Mouse (Mus musculus) neural tube, postnatal 0 days (tissue): ENCODE measurements around the gene Ankrd52. TPM values are rescaled to one million over a fixed set of nuclear protein-coding genes. Genes with fewer than 3 reads are reported as not detected.

Experiments
- microRNA-seq: library from miRNA; unstranded; fragments of <30 nt; microRNA quantifications from one replicate; pipeline ENCODE4, GENCODE M21; 2016
- polyA plus RNA-seq: library from polyadenylated mRNA; unstranded; fragments of >200 nt; fragmentation: Nextera tagmentation; extraction: Ambion mirVana; gene quantifications from 2 replicates; pipeline ENCODE4 v1.2.1, GENCODE M21; 2015

Gene Ankrd52
- polyA plus RNA-seq = 10.7 and 13.3 TPM in 2 replicates

GRCm38 (mm10) chr10:128376455-128377211 is at the start of gene Ankrd52:
Gene Ankrd52, plus strand, starts transcription at chr10:128377115.

GRCm38 (mm10) chr10:128337306-128338181 is 39.4 kb upstream of the Ankrd52 start, which contains the start of gene Cs:
Gene Cs, plus strand, starts transcription at chr10:128337734.

GRCm38 (mm10) chr10:128368402-128369217 is 8.3 kb upstream of the Ankrd52 start, which contains the start of gene Coq10a:
Gene Coq10a, minus strand, starts transcription at chr10:128368997.

GRCm38 (mm10) chr10:128401056-128401455 is 24.1 kb downstream of the Ankrd52 start, which contains the start of gene Slc39a5:
Gene Slc39a5, minus strand, starts transcription at chr10:128401229.

GRCm38 (mm10) chr10:128411211-128412054 is 34.5 kb downstream of the Ankrd52 start, which contains the start of the genes Nabp2 and Rnf41:
Gene Nabp2, minus strand, starts transcription at chr10:128411492.
Gene Rnf41, plus strand, starts transcription at chr10:128411657.

Small RNA genes within 50 kb of the gene (microRNA-seq; reads per million reads assigned to microRNA genes)
- gene Gm25361 = not detected
- gene Gm26308 = not detected
- gene Mir6914 = 0.87 reads per million
- 1.5 reads per million for gene Mir6915
- not detected for gene Mir8105

Other genes starting within 250 kb of the Ankrd52 start
- gene Rbms2, start 196.8 kb upstream of the Ankrd52 start, polyA plus RNA-seq = 6.5 and 7.0 TPM in 2 replicates
- gene Gls2, start 182.7 kb upstream of the Ankrd52 start, polyA plus RNA-seq = 2.4 and 3.4 TPM in 2 replicates
- 25.4 and 26.1 TPM in 2 replicates for gene Spryd4, start 165.3 kb upstream of the Ankrd52 start, polyA plus RNA-seq
- not detected in 2 replicates for gene Mip, start 151.3 kb upstream of the Ankrd52 start, polyA plus RNA-seq
- gene Timeless, start 145.1 kb upstream of the Ankrd52 start, polyA plus RNA-seq = 11.0 and 13.3 TPM in 2 replicates
- gene Apon, start 123.0 kb upstream of the Ankrd52 start, polyA plus RNA-seq = not detected in 2 replicates
- gene Apof, start 108.4 kb upstream of the Ankrd52 start, polyA plus RNA-seq = 0.52 and 0.73 TPM in 2 replicates
- gene Stat2, start 106.6 kb upstream of the Ankrd52 start, polyA plus RNA-seq = 12.7 and 12.8 TPM in 2 replicates
- 0.13 and 0.40 TPM in 2 replicates for gene Il23a, start 78.4 kb upstream of the Ankrd52 start, polyA plus RNA-seq
- gene Pan2, start 73.8 kb upstream of the Ankrd52 start, polyA plus RNA-seq = 11.9 and 14.3 TPM in 2 replicates
- gene Cnpy2, start 54.7 kb upstream of the Ankrd52 start, polyA plus RNA-seq = 196 and 205 TPM in 2 replicates
- gene Cs, start 39.4 kb upstream of the Ankrd52 start, polyA plus RNA-seq = 251 and 275 TPM in 2 replicates
- gene Coq10a, start 8.1 kb upstream of the Ankrd52 start, polyA plus RNA-seq = 53.4 and 56.3 TPM in 2 replicates
- 0.67 and 1.3 TPM in 2 replicates for gene Slc39a5, start 24.1 kb downstream of the Ankrd52 start, polyA plus RNA-seq
- 145 TPM in 2 replicates for gene Nabp2, start 34.4 kb downstream of the Ankrd52 start, polyA plus RNA-seq
- gene Rnf41, start 34.5 kb downstream of the Ankrd52 start, polyA plus RNA-seq = 65.5 and 72.9 TPM in 2 replicates
- gene Smarcc2, start 82.1 kb downstream of the Ankrd52 start, polyA plus RNA-seq = 93.1 and 115 TPM in 2 replicates
- gene Myl6, start 117.0 kb downstream of the Ankrd52 start, polyA plus RNA-seq = 1,126 and 1,148 TPM in 2 replicates
- 8.3 and 8.4 TPM in 2 replicates for gene Myl6b, start 121.6 kb downstream of the Ankrd52 start, polyA plus RNA-seq
- 16.5 and 17.8 TPM in 2 replicates for gene Esyt1, start 148.8 kb downstream of the Ankrd52 start, polyA plus RNA-seq
- gene Zc3h10, start 170.7 kb downstream of the Ankrd52 start, polyA plus RNA-seq = 13.7 and 14.0 TPM in 2 replicates
- 2,536 and 2,780 TPM in 2 replicates for gene Rpl41, start 172.2 kb downstream of the Ankrd52 start, polyA plus RNA-seq
- 97.4 and 109 TPM in 2 replicates for gene Pa2g4, start 188.9 kb downstream of the Ankrd52 start, polyA plus RNA-seq
- gene Erbb3, start 212.5 kb downstream of the Ankrd52 start, polyA plus RNA-seq = 2.8 and 3.5 TPM in 2 replicates
- 392 and 465 TPM in 2 replicates for gene Rps26, start 249.6 kb downstream of the Ankrd52 start, polyA plus RNA-seq